1 mouse cellular context compared by ENCODE assay signal in genomic region chr9:108051931-108052220, GRCm38 (mm10).
A peak's percentile ranks its signal among the peaks of the same experiment; 100 is the strongest.
TF ChIP-seq lines count a peak whose summit lies in the region.

No protein-coding gene starts in this region.

TF ChIP-seq in MEL, 35 proteins besides CTCF, POLR2A, EP300 and RAD21:
- no peak for TF ChIP-seq GATA1 (IDR thresholded peaks at IDR 0.05; ENCODE audit: low read depth, low read length)
- TF ChIP-seq POLR2AphosphoS2 (IDR thresholded peaks at IDR 0.05; ENCODE audit: low read length) = 0 out of 2 replicates have a peak, but pooled peaks have one; percentile 17
- 0 out of 2 replicates have a peak, but pooled peaks have one; percentile 10 for TF ChIP-seq SMC3 (IDR thresholded peaks at IDR 0.05; ENCODE audit: low read depth, low read length)
TF ChIP-seq in MEL: peak in this region for 2.
